Mouse (Mus musculus): ENCODE measurements around the gene Mrpl43.

The Mrpl43 gene

GRCm38 (mm10) chr19:45029571-45029970, 23.3 kb upstream of the Mrpl43 start:
- DNase-seq (ENCODE audit: low read depth, low spot score), result no peak

GRCm38 (mm10) chr19:45028746-45029145, 22.5 kb upstream of the Mrpl43 start:
- no peak for DNase-seq (ENCODE audit: low read depth, low spot score)

GRCm38 (mm10) chr19:45027848-45028247, 21.6 kb upstream of the Mrpl43 start:
- peak; percentile 52 for DNase-seq (ENCODE audit: low read depth, low spot score)

GRCm38 (mm10) chr19:45026958-45027670, 20.9 kb upstream of the Mrpl43 start:
- peak; percentile 64 for DNase-seq (ENCODE audit: low read depth, low spot score)

- DNase-seq (ENCODE audit: low read depth, low spot score), result no peak
Observed at GRCm38 (mm10) chr19:45025937-45026568, 19.8 kb upstream of the Mrpl43 start.

- DNase-seq (ENCODE audit: low read depth, low spot score), result no peak
Observed at GRCm38 (mm10) chr19:45024775-45025174, 18.5 kb upstream of the Mrpl43 start.

GRCm38 (mm10) chr19:45023993-45024392, 17.8 kb upstream of the Mrpl43 start:
- no peak for DNase-seq (ENCODE audit: low read depth, low spot score)

GRCm38 (mm10) chr19:45021362-45021761, 15.1 kb upstream of the Mrpl43 start:
- DNase-seq (ENCODE audit: low read depth, low spot score), result no peak

- DNase-seq (ENCODE audit: low read depth, low spot score), result peak; percentile 91
Observed at GRCm38 (mm10) chr19:45020348-45020747, 14.1 kb upstream of the Mrpl43 start.

- DNase-seq (ENCODE audit: low read depth, low spot score), result peak; percentile 76
Observed at GRCm38 (mm10) chr19:45018351-45018831, 12.1 kb upstream of the Mrpl43 start.

GRCm38 (mm10) chr19:45017909-45018308, 11.7 kb upstream of the Mrpl43 start:
- DNase-seq (ENCODE audit: low read depth, low spot score), result peak; percentile 66

GRCm38 (mm10) chr19:45017216-45017771, 11.1 kb upstream of the Mrpl43 start:
- peak; percentile 85 for DNase-seq (ENCODE audit: low read depth, low spot score)

- DNase-seq (ENCODE audit: low read depth, low spot score), result peak; percentile 97
Observed at GRCm38 (mm10) chr19:45016341-45017215, 10.3 kb upstream of the Mrpl43 start.

- peak; percentile 51 for DNase-seq (ENCODE audit: low read depth, low spot score)
Observed at GRCm38 (mm10) chr19:45015518-45016281, 9.5 kb upstream of the Mrpl43 start.

GRCm38 (mm10) chr19:45014981-45015402, 8.8 kb upstream of the Mrpl43 start:
- DNase-seq (ENCODE audit: low read depth, low spot score), result peak; percentile 47

- peak; percentile 65 for DNase-seq (ENCODE audit: low read depth, low spot score)
Observed at GRCm38 (mm10) chr19:45014335-45014971, 8.2 kb upstream of the Mrpl43 start, which contains the start of gene Lzts2. TSS of gene Lzts2 (plus strand) at chr19:45014414.

- DNase-seq (ENCODE audit: low read depth, low spot score), result no peak
Observed at GRCm38 (mm10) chr19:45013581-45014225, 7.5 kb upstream of the Mrpl43 start.

GRCm38 (mm10) chr19:45012636-45013035, 6.4 kb upstream of the Mrpl43 start:
- DNase-seq (ENCODE audit: low read depth, low spot score), result peak; percentile 83

- DNase-seq (ENCODE audit: low read depth, low spot score), result no peak
Observed at GRCm38 (mm10) chr19:45012219-45012618, 6.0 kb upstream of the Mrpl43 start.

GRCm38 (mm10) chr19:45010646-45011045, 4.4 kb upstream of the Mrpl43 start:
- peak; percentile 70 for DNase-seq (ENCODE audit: low read depth, low spot score)
